Mouse (Mus musculus) stomach, postnatal 0 days (tissue): ENCODE data around the gene Gapvd1. TPM values are rescaled to one million over a fixed set of nuclear protein-coding genes. Genes with fewer than 3 reads are reported as not detected.
A peak's percentile ranks its signal among the peaks of the same experiment; 100 is the strongest.

Experiments
- ATAC-seq: fragments of 200-750 bp; cut with Nextera tagmentation; 2 replicates; pipeline ENCODE4 v1.8.0; 2017; ENCODE audit not compliant: low FRiP score, low TSS enrichment
- DNase-seq: peaks from one replicate; pipeline ENCODE4 v3.0.0-alpha.2; 2016; ENCODE audit warnings: low spot score
- H3K27ac ChIP-seq: fragments of 300-500 bp; sonication (generic); replicated peaks from 2 replicates; pipeline ENCODE4 v1.5.1; 2014; ENCODE audit warnings: mild to moderate bottlenecking, control low read depth
- H3K27me3 ChIP-seq: fragments of 300-500 bp; sonication (generic); 2 replicates; pipeline ENCODE4 v1.6.1; 2014; ENCODE audit warnings: low read length; ENCODE audit not compliant: control insufficient read depth, insufficient read depth
- H3K36me3 ChIP-seq: fragments of 300-500 bp; sonication (generic); 2 replicates; pipeline ENCODE4 v1.6.1; 2014; ENCODE audit warnings: low read length, mixed read lengths; ENCODE audit not compliant: control insufficient read depth, insufficient read depth
- H3K4me1 ChIP-seq: fragments of 300-500 bp; sonication (generic); replicated peaks from 2 replicates; pipeline ENCODE4 v1.6.1; 2014; ENCODE audit warnings: antibody characterized with exemption; ENCODE audit not compliant: control insufficient read depth, insufficient read depth
- H3K4me2 ChIP-seq: fragments of 300-500 bp; sonication (generic); replicated peaks from 2 replicates; pipeline ENCODE4 v1.6.1; 2014; ENCODE audit warnings: low read depth, mild to moderate bottlenecking, control low read depth, moderate library complexity
- H3K4me3 ChIP-seq: fragments of 300-500 bp; sonication (generic); 2 replicates; pipeline ENCODE4 v1.5.1; 2014; ENCODE audit warnings: low read depth, low read length, control low read depth
- H3K9ac ChIP-seq: fragments of 300-500 bp; sonication (generic); 2 replicates; pipeline ENCODE4 v1.6.1; 2014; ENCODE audit warnings: mild to moderate bottlenecking, low read length, control low read depth, mixed read lengths
- H3K9me3 ChIP-seq: fragments of 300-500 bp; sonication (generic); 2 replicates; pipeline ENCODE4 v1.6.1; 2016; ENCODE audit warnings: low read length; ENCODE audit not compliant: control insufficient read depth
- CTCF ChIP-seq: IDR thresholded peaks from 2 replicates; pipeline ENCODE4 v1.5.1; 2016; ENCODE audit warnings: antibody characterized with exemption, low read depth, mild to moderate bottlenecking, moderate library complexity
- EP300 ChIP-seq: optimal IDR thresholded peaks from 2 replicates; pipeline ENCODE3; 2016; ENCODE audit warnings: antibody characterized with exemption
- WGBS: fragments of 180-500 bp; shearing (Covaris S2); extraction: QIAGEN DNeasy Blood & Tissue Kit; methylation state at CpG from one replicate; pipeline ENCODE4 v1.1.7; 2014; 5-methylcytosine and 5-hydroxymethylcytosine counted together
- polyA plus RNA-seq: library from polyadenylated mRNA; unstranded; fragments of >200 nt; fragmentation: Nextera tagmentation; extraction: Ambion mirVana; gene quantifications from 2 replicates; pipeline ENCODE4 v1.2.1, GENCODE M21; 2015

The Gapvd1 gene
- polyA plus RNA-seq, 1 experiment from 2014 or later: 40.9 TPM

DNA sequence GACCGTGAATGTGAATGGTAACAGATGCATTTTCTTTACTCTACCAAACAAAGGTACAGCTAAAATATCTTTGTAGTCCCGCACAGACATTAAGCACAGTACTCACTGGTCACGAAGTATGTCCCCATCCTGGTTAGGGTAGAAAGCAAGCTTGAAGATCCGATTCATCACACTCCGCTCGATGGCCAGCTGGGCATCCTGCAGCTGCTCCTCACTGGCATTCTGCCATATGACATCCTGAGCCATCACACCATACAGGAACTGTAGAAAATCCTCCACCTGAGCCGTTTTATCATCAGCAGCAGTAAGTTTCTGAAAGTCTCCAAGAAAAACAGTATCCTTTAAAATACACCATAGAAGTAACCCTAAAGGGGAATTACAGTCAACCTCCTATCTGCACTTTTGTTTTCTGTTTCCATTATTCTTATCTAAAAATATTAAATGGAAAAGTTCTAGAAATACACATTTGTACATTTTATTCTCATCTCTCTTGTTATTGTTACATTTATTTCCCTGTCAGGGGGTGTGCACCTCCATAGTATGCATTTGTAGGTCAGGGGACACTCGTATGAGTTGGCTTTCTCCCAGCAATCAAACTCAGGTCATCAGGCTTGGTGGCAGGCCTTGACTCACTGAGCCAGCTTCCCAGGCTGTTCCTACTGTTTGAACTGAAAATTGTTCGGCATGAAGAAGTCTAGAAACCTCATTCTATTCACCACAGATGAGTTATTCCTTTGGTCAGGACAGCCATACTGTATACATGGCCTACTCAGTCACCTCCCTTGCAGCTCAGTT lies 70.8 kb downstream of the Gapvd1 start:
- 85% methylated on average over 9 of the region's 9 CpGs for WGBS

DNA sequence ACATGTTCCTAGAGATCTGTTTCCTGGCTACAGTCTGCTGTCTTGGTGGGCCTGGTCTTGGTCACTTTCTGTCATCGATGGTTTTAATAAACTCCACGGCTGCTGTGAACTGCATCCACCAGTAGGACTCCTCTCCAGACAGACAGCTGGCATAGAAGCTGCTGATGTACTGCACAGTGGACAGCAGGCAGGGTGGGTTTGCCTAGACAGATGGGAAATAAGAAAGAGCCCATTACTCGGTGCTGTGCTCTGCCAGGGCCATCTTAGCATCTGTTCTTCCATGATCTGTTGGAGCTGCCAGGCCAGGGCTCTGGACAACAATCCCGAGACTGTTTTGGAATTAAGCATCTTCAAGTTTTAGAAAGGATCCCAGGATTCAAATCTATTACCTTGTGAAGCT lies 77.1 kb downstream of the Gapvd1 start:
- no peak overlapping the region for H3K4me3 ChIP-seq
- no peak overlapping the region for H3K27ac ChIP-seq
- WGBS: 83% methylated on average over 4 of the region's 4 CpGs
- H3K4me2 ChIP-seq: no peak overlapping the region
- no peaks in the 10 kb centered on the region for H3K27me3 ChIP-seq
- H3K36me3 ChIP-seq: peaks cover 26% of the 10 kb centered on the region
- H3K4me1 ChIP-seq: no peaks in the 10 kb centered on the region
- H3K9ac ChIP-seq: no peak overlapping the region
- H3K9me3 ChIP-seq: no peaks in the 10 kb centered on the region
- DNase-seq (no peak), ATAC-seq (no peak)
- TF ChIP-seq CTCF (no peak), EP300 (no peak)

More for the DNA sequence above, 70.8 kb downstream of the Gapvd1 start:
- Histone ChIP-seq H3K27ac (no peak overlapping the region), H3K4me2 (no peak overlapping the region), H3K9me3 (no peaks in the 10 kb centered on the region), H3K9ac (no peak overlapping the region), H3K27me3 (no peaks in the 10 kb centered on the region), H3K4me1 (no peaks in the 10 kb centered on the region), H3K4me3 (no peak overlapping the region), H3K36me3 (peaks cover 22% of the 10 kb centered on the region)
- ATAC-seq: no peak
- no peak for DNase-seq
- TF ChIP-seq CTCF: no peak
- TF ChIP-seq EP300: no peak

DNA sequence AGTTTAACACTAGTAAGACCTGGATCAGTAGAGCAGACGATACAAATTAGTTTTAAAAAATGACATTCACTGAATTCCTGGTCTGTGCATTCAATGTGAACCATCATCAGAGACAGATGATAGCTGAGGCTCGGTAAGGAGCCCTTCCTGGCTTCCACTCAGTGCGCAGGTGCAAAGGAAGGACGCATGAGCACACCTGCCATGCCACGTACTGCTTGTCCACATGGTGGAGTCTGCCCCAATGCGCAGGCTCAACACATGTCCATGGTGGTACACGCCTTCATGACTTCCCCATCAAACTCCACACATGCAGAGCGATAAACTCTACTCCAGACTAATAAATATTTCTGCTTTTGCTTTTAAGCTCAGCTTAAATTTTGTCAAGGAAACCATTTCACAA lies 78.0 kb downstream of the Gapvd1 start:
- Histone ChIP-seq H3K4me2 (no peak overlapping the region), H3K36me3 (peaks cover 22% of the 10 kb centered on the region), H3K9me3 (no peaks in the 10 kb centered on the region), H3K4me3 (no peak overlapping the region), H3K27me3 (no peaks in the 10 kb centered on the region), H3K4me1 (no peaks in the 10 kb centered on the region), H3K27ac (no peak overlapping the region), H3K9ac (no peak overlapping the region)
- DNase-seq: no peak
- no peak for ATAC-seq
- WGBS: 90% methylated on average over 8 of the region's 8 CpGs
- TF ChIP-seq CTCF (no peak), EP300 (no peak)

DNA sequence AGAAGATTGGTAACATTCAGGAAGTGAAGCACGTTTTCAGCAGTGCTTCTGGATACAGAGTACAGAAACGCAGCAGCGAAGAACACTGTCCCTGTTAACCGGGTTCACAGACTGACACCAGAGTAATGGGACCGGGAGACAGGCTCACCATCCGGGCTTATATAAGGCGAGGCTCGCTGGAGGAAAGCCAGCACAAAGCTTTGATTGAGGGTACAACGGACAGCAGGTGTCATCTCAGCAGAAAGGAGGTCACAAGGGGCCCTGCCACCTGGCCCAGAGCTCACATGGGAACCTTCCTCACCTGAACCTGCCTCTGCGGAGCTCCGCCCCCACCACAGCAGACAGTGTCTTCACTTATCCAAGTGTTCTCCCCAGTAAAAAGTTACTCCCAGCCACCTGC lies 81.2 kb downstream of the Gapvd1 start:
- no peaks in the 10 kb centered on the region for H3K4me1 ChIP-seq
- DNase-seq (no peak), ATAC-seq (no peak)
- 81% methylated on average over 11 of the region's 11 CpGs for WGBS
- H3K27ac ChIP-seq: no peak overlapping the region
- no peak overlapping the region for H3K4me3 ChIP-seq
- no peaks in the 10 kb centered on the region for H3K27me3 ChIP-seq
- no peak overlapping the region for H3K4me2 ChIP-seq
- TF ChIP-seq CTCF: no peak
- no peaks in the 10 kb centered on the region for H3K9me3 ChIP-seq
- H3K36me3 ChIP-seq: peaks cover 19% of the 10 kb centered on the region
- no peak overlapping the region for H3K9ac ChIP-seq

DNA sequence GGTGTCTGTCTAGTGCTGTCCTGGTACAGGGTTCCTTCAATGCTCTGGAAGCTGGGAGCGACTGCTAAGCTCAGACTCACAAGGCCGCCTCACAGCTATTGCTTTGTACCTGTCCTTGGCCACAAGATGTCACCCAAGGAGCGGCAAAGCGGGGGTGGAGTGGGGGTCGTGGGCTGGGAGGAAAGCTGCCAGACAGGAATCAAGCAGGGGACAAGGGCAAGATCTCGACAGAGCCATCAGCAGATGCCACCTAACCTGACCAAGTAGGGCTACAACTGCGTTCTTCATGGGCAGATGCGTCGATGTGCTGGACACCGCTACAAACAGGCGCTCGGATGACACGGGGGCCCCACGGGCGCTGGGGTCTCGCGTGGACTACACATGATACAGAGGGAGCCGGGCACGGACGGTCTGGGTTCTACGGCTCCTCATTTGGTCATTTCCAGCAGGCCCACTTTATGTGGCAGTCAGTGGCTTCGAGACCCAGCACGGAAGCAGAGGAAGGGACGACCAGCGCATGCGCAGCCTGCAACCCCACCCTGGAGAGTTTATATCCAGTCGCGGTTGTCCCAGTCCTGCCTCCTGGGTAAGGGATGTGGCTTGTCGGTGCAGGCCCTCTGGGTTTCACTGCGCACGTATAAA lies 83.5 kb downstream of the Gapvd1 start:
- TF ChIP-seq CTCF (peak; percentile 79), EP300 (no peak)
- ATAC-seq (peak; percentile 58), DNase-seq (peak; percentile 60)
- WGBS: 18% methylated on average over 31 of the region's 31 CpGs
- Histone ChIP-seq H3K4me2 (peak overlapping the region; percentile 68), H3K4me1 (no peaks in the 10 kb centered on the region), H3K9me3 (no peaks in the 10 kb centered on the region), H3K36me3 (peaks cover 4% of the 10 kb centered on the region), H3K9ac (peak overlapping the region; percentile 61; the same call in 1 of the 2 replicates), H3K27ac (peak overlapping the region; percentile 70; the same call in 1 of the 2 replicates), H3K4me3 (peak overlapping the region; percentile 49), H3K27me3 (no peaks in the 10 kb centered on the region)

DNA sequence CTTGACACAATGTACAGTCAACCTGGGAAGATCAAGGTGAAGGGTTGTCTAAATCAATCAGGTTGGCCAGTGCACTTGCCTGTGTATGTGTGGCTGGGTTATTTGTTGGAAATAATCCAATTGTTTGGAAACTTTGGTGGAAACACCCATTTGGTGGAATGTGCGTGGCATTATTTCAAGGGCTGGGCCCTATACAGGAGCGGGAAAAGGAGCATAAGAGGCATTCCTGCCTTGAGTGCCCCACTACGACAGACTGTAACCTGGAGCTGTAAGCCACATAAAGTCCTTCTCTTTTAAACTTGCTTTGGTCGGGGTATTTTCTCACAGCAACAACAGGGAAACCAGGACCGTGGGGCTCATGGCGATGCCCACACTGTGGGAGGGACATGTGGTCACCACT lies 84.6 kb downstream of the Gapvd1 start:
- Histone ChIP-seq H3K9ac (no peak overlapping the region), H3K4me3 (no peak overlapping the region), H3K27me3 (no peaks in the 10 kb centered on the region), H3K4me1 (no peaks in the 10 kb centered on the region), H3K4me2 (no peak overlapping the region), H3K9me3 (no peaks in the 10 kb centered on the region), H3K27ac (no peak overlapping the region), H3K36me3 (no peaks in the 10 kb centered on the region; the same call in 1 of the 2 replicates)
- no peak for ATAC-seq
- WGBS: 75% methylated on average over 6 of the region's 6 CpGs
- TF ChIP-seq CTCF (no peak), EP300 (no peak)
- no peak for DNase-seq
